Mouse (Mus musculus) CD4-positive, CD25-positive, alpha-beta regulatory T cell, adult 4 months (primary cell): ENCODE data around the gene Magi2. TPM values are rescaled to one million over a fixed set of nuclear protein-coding genes. Genes with fewer than 3 reads are reported as not detected.

Experiments
- ATAC-seq: one replicate; pipeline ENCODE4 v1.8.0; 2017
- polyA plus RNA-seq, 2 experiments: library from polyadenylated mRNA; unstranded; fragments of 100-300 nt; shearing (Covaris generic); gene quantifications; one replicate each; pipeline ENCODE4 v1.2.1; 2017

Magi2 gene
- polyA plus RNA-seq, 2 experiments from 2014 or later = 0.12 to 0.38 TPM

- no peak for ATAC-seq
Measured at GRCm38 (mm10) chr5:20614891-20615290, 1388.1 kb downstream of the Magi2 start.

GRCm38 (mm10) chr5:20620596-20621511 lies 1394.0 kb downstream of the Magi2 start:
- no peak for ATAC-seq

- no peak for ATAC-seq
Measured at GRCm38 (mm10) chr5:20622417-20622816, 1395.6 kb downstream of the Magi2 start.

GRCm38 (mm10) chr5:20622837-20623573 lies 1396.2 kb downstream of the Magi2 start:
- ATAC-seq = no peak

GRCm38 (mm10) chr5:20625117-20625516 lies 1398.3 kb downstream of the Magi2 start:
- ATAC-seq = no peak

GRCm38 (mm10) chr5:20628954-20629601 lies 1402.2 kb downstream of the Magi2 start:
- ATAC-seq = no peak

- ATAC-seq = no peak
Measured at GRCm38 (mm10) chr5:20634046-20634769, 1407.4 kb downstream of the Magi2 start.

- ATAC-seq = no peak
Measured at GRCm38 (mm10) chr5:20634822-20635221, 1408.0 kb downstream of the Magi2 start.

- no peak for ATAC-seq
Measured at GRCm38 (mm10) chr5:20637300-20637989, 1410.6 kb downstream of the Magi2 start.

GRCm38 (mm10) chr5:20642196-20642595 lies 1415.4 kb downstream of the Magi2 start:
- no peak for ATAC-seq

GRCm38 (mm10) chr5:20643741-20644140 lies 1416.9 kb downstream of the Magi2 start:
- no peak for ATAC-seq

GRCm38 (mm10) chr5:20646947-20647346 lies 1420.1 kb downstream of the Magi2 start:
- ATAC-seq = no peak

GRCm38 (mm10) chr5:20653425-20654185 lies 1426.8 kb downstream of the Magi2 start:
- ATAC-seq = no peak

GRCm38 (mm10) chr5:20654766-20655472 lies 1428.1 kb downstream of the Magi2 start:
- no peak for ATAC-seq

- no peak for ATAC-seq
Measured at GRCm38 (mm10) chr5:20657056-20657455, 1430.2 kb downstream of the Magi2 start.

- no peak for ATAC-seq
Measured at GRCm38 (mm10) chr5:20667601-20668000, 1440.8 kb downstream of the Magi2 start.

GRCm38 (mm10) chr5:20668736-20669355 lies 1442.0 kb downstream of the Magi2 start:
- no peak for ATAC-seq

- no peak for ATAC-seq
Measured at GRCm38 (mm10) chr5:20669456-20669855, 1442.6 kb downstream of the Magi2 start.

GRCm38 (mm10) chr5:20671826-20672225 lies 1445.0 kb downstream of the Magi2 start:
- no peak for ATAC-seq

GRCm38 (mm10) chr5:20674523-20674922 lies 1447.7 kb downstream of the Magi2 start:
- no peak for ATAC-seq
